Mouse (Mus musculus): Measurements from ENCODE around the gene Ahsa1. TPM values are rescaled to one million over a fixed set of nuclear protein-coding genes. Genes with fewer than 3 reads are reported as not detected.

The Ahsa1 gene
- 216 and 228 TPM in 2 replicates for polyA plus RNA-seq (2015; fragmentation: Nextera tagmentation; extraction: Ambion mirVana)

- Histone ChIP-seq H3K27me3 (no peaks in the 10 kb centered on the region), H3K9me3 (replicated peaks) (no peaks in the 10 kb centered on the region), H3K4me2 (peak within 1 kb of the TSS; percentile 97), H3K36me3 (ENCODE audit: poor library complexity, severe bottlenecking) (peaks cover 50% of the 10 kb centered on the region), H3K27ac (peak within 1 kb of the TSS; percentile 83), H3K9ac (peak within 1 kb of the TSS; percentile 93), H3K4me1 (peaks cover 27% of the 10 kb centered on the region), H3K4me3 (peak within 1 kb of the TSS; percentile 83)
- peak; percentile 97 for ATAC-seq
- under 1% methylated on average over 31 of the region's 31 CpGs for WGBS
Observed at GRCm38 (mm10) chr12:87266108-87266826, at the start of gene Ahsa1, which contains the start of gene Vipas39. Ahsa1 (plus strand) TSS chr12:87266479. Vipas39 (minus strand) TSS chr12:87266256.

- Histone ChIP-seq H3K36me3 (ENCODE audit: poor library complexity, severe bottlenecking) (no peaks in the 10 kb centered on the region), H3K27ac (no peak overlapping the region), H3K4me1 (peaks cover 9% of the 10 kb centered on the region; the same call in 1 of the 2 replicates), H3K9ac (no peak overlapping the region), H3K4me2 (no peak overlapping the region), H3K9me3 (replicated peaks) (no peaks in the 10 kb centered on the region), H3K27me3 (no peaks in the 10 kb centered on the region), H3K4me3 (no peak overlapping the region)
- no peak for ATAC-seq
Observed at GRCm38 (mm10) chr12:87217596-87217995, 48.7 kb upstream of the Ahsa1 start.

GRCm38 (mm10) chr12:87219362-87219761 is 46.9 kb upstream of the Ahsa1 start:
- Histone ChIP-seq H3K4me1 (peaks cover 9% of the 10 kb centered on the region; the same call in 1 of the 2 replicates), H3K4me2 (no peak overlapping the region), H3K9me3 (replicated peaks) (no peaks in the 10 kb centered on the region), H3K36me3 (ENCODE audit: poor library complexity, severe bottlenecking) (no peaks in the 10 kb centered on the region), H3K27ac (no peak overlapping the region), H3K4me3 (no peak overlapping the region), H3K9ac (no peak overlapping the region), H3K27me3 (no peaks in the 10 kb centered on the region)
- WGBS: 72% methylated on average over 7 of the region's 7 CpGs
- no peak for ATAC-seq

- Histone ChIP-seq H3K4me3 (no peak overlapping the region), H3K27me3 (no peaks in the 10 kb centered on the region), H3K36me3 (ENCODE audit: poor library complexity, severe bottlenecking) (no peaks in the 10 kb centered on the region), H3K27ac (no peak overlapping the region), H3K9me3 (replicated peaks) (no peaks in the 10 kb centered on the region), H3K9ac (no peak overlapping the region), H3K4me2 (no peak overlapping the region), H3K4me1 (no peaks in the 10 kb centered on the region)
- ATAC-seq: no peak
- WGBS: 73% methylated on average over 10 of the region's 10 CpGs
Observed at GRCm38 (mm10) chr12:87224950-87225349, 41.3 kb upstream of the Ahsa1 start.

GRCm38 (mm10) chr12:87226801-87227200 is 39.5 kb upstream of the Ahsa1 start:
- no peaks in the 10 kb centered on the region for H3K9me3 ChIP-seq (replicated peaks)
- no peaks in the 10 kb centered on the region for H3K27me3 ChIP-seq
- H3K27ac ChIP-seq: no peak overlapping the region
- H3K4me2 ChIP-seq: no peak overlapping the region
- no peak overlapping the region for H3K9ac ChIP-seq
- no peak for ATAC-seq
- no peaks in the 10 kb centered on the region for H3K36me3 ChIP-seq (ENCODE audit: poor library complexity, severe bottlenecking)
- WGBS: 79% methylated on average over 7 of the region's 7 CpGs
- no peak overlapping the region for H3K4me3 ChIP-seq
- no peaks in the 10 kb centered on the region for H3K4me1 ChIP-seq

- no peak overlapping the region for H3K4me2 ChIP-seq
Observed at GRCm38 (mm10) chr12:87229633-87230032, 36.6 kb upstream of the Ahsa1 start.

GRCm38 (mm10) chr12:87230379-87230895 is 35.8 kb upstream of the Ahsa1 start:
- H3K36me3 ChIP-seq (ENCODE audit: poor library complexity, severe bottlenecking): no peaks in the 10 kb centered on the region
- no peak for ATAC-seq
- no peaks in the 10 kb centered on the region for H3K27me3 ChIP-seq
- H3K4me1 ChIP-seq: no peaks in the 10 kb centered on the region
- no peak overlapping the region for H3K9ac ChIP-seq
- H3K4me2 ChIP-seq: no peak overlapping the region
- H3K27ac ChIP-seq: no peak overlapping the region
- H3K4me3 ChIP-seq: no peak overlapping the region
- no peaks in the 10 kb centered on the region for H3K9me3 ChIP-seq (replicated peaks)

More at GRCm38 (mm10) chr12:87229633-87230032, 36.6 kb upstream of the Ahsa1 start:
- ATAC-seq: no peak
- no peaks in the 10 kb centered on the region for H3K4me1 ChIP-seq
- no peak overlapping the region for H3K9ac ChIP-seq
- H3K4me3 ChIP-seq: no peak overlapping the region
- no peaks in the 10 kb centered on the region for H3K9me3 ChIP-seq (replicated peaks)
- no peaks in the 10 kb centered on the region for H3K36me3 ChIP-seq (ENCODE audit: poor library complexity, severe bottlenecking)
- no peaks in the 10 kb centered on the region for H3K27me3 ChIP-seq
- H3K27ac ChIP-seq: no peak overlapping the region
- 94% methylated on average over 2 of the region's 2 CpGs for WGBS

- no peaks in the 10 kb centered on the region for H3K27me3 ChIP-seq
- peaks cover 46% of the 10 kb centered on the region for H3K36me3 ChIP-seq (ENCODE audit: poor library complexity, severe bottlenecking)
- no peaks in the 10 kb centered on the region for H3K4me1 ChIP-seq
- H3K9me3 ChIP-seq (replicated peaks): no peaks in the 10 kb centered on the region
- H3K4me2 ChIP-seq: no peak overlapping the region
- no peak for ATAC-seq
- WGBS: 92% methylated on average over 5 of the region's 5 CpGs
- no peak overlapping the region for H3K4me3 ChIP-seq
- H3K27ac ChIP-seq: no peak overlapping the region
- no peak overlapping the region for H3K9ac ChIP-seq
Observed at GRCm38 (mm10) chr12:87236882-87237483, 29.3 kb upstream of the Ahsa1 start.

GRCm38 (mm10) chr12:87238632-87239031 is 27.6 kb upstream of the Ahsa1 start, which contains the start of gene Noxred1:
Noxred1 (minus strand) TSS chr12:87238732.
- no peak for ATAC-seq
- Histone ChIP-seq H3K9ac (no peak within 1 kb of the TSS), H3K4me1 (no peaks in the 10 kb centered on the region), H3K9me3 (replicated peaks) (no peaks in the 10 kb centered on the region), H3K4me2 (no peak within 1 kb of the TSS), H3K36me3 (ENCODE audit: poor library complexity, severe bottlenecking) (peaks cover 57% of the 10 kb centered on the region), H3K4me3 (no peak within 1 kb of the TSS), H3K27me3 (no peaks in the 10 kb centered on the region), H3K27ac (no peak within 1 kb of the TSS; the same call in 1 of the 2 replicates)
- WGBS: 87% methylated on average over 1 of the region's 1 CpGs

- no peak overlapping the region for H3K4me2 ChIP-seq
- no peaks in the 10 kb centered on the region for H3K9me3 ChIP-seq (replicated peaks)
- no peaks in the 10 kb centered on the region for H3K27me3 ChIP-seq
- H3K36me3 ChIP-seq (ENCODE audit: poor library complexity, severe bottlenecking): peaks cover 92% of the 10 kb centered on the region
- ATAC-seq: no peak
- WGBS: 92% methylated on average over 6 of the region's 6 CpGs
- H3K4me1 ChIP-seq: no peaks in the 10 kb centered on the region
- no peak overlapping the region for H3K9ac ChIP-seq
- no peak overlapping the region for H3K27ac ChIP-seq
- H3K4me3 ChIP-seq: no peak overlapping the region
Observed at GRCm38 (mm10) chr12:87250161-87250560, 16.1 kb upstream of the Ahsa1 start.

- ATAC-seq: no peak
- Histone ChIP-seq H3K27ac (no peak overlapping the region), H3K9me3 (replicated peaks) (no peaks in the 10 kb centered on the region), H3K4me2 (no peak overlapping the region), H3K4me3 (no peak overlapping the region), H3K36me3 (ENCODE audit: poor library complexity, severe bottlenecking) (peaks cover 96% of the 10 kb centered on the region), H3K4me1 (no peaks in the 10 kb centered on the region), H3K9ac (no peak overlapping the region), H3K27me3 (no peaks in the 10 kb centered on the region)
- WGBS: 96% methylated on average over 6 of the region's 6 CpGs
Observed at GRCm38 (mm10) chr12:87253878-87254277, 12.4 kb upstream of the Ahsa1 start.

- Histone ChIP-seq H3K4me3 (no peak overlapping the region), H3K9me3 (replicated peaks) (no peaks in the 10 kb centered on the region), H3K27ac (no peak overlapping the region), H3K27me3 (no peaks in the 10 kb centered on the region), H3K4me2 (no peak overlapping the region), H3K4me1 (no peaks in the 10 kb centered on the region), H3K9ac (no peak overlapping the region), H3K36me3 (ENCODE audit: poor library complexity, severe bottlenecking) (peaks cover 95% of the 10 kb centered on the region)
- no peak for ATAC-seq
- 91% methylated on average over 5 of the region's 5 CpGs for WGBS
Observed at GRCm38 (mm10) chr12:87256629-87257028, 9.7 kb upstream of the Ahsa1 start.

Measured in forebrain, embryonic 13.5 days (tissue).